Mouse (Mus musculus) granulocyte monocyte progenitor cell, adult 5-6 weeks (primary cell): ENCODE results near the gene Nid1. TPM values are rescaled to one million over a fixed set of nuclear protein-coding genes. Genes with fewer than 3 reads are reported as not detected.

ENCODE experiments used
- ATAC-seq: replicated peaks from 2 replicates; pipeline ENCODE4 v1.8.0; 2016; ENCODE audit warnings: mild to moderate bottlenecking, moderate TSS enrichment, inconsistent platforms; ENCODE audit not compliant: poor library complexity, severe bottlenecking
- total RNA-seq, 2 experiments: library from RNA; stranded (forward) in 1 of 2; stranded (reverse) in 1 of 2; fragments of 200-712, 200-1000 nt in 1 of 2; fragments of >200 nt in 1 of 2; fragmentation: Nextera tagmentation in 1 of 2; gene quantifications; 2 replicates each; pipeline ENCODE4 v1.2.3; 2014 to 2017

Gene Nid1
- total RNA-seq, 2 experiments from 2014 or later, result not detected

DNA sequence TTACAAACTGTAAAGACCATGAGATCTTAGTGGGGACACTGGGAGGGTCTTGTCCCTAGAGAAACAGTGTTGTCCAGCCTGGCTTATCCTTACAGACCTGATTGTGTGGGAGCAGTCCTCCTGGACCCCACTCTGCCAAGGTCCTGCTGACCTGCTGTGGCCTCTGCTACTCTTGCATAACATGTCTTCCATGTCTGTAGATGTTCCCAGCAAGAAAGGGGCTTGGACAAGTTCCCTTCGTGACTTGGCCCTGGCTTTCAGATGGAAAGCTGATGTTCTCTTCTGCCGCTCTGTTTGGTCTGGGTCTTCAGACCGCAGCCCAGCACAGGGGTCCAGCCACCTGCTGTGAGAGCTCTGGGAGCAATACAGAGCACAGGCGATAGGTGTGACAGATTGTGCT is 48.3 kb downstream of the Nid1 start:
- no peak for ATAC-seq

DNA sequence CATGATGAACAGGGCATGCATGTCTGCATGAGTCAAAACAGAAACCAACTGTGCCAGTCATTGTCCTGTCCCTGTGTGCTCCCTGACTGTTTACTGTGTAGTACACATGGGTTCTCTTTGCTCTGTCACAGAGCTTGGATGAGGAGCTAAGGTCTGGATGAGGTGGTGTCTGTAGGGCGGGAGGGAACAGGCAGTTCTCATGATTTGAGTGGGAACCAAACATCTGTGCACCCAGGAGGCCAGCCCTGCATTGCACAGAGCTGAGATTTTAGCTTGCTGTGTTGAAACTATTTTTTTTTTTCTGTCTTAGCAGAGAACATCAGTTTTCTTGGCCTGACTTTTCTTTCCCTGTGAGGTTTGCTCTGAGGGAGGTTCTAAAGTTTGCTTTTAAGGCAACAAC is 50.5 kb downstream of the Nid1 start:
- ATAC-seq, result no peak

DNA sequence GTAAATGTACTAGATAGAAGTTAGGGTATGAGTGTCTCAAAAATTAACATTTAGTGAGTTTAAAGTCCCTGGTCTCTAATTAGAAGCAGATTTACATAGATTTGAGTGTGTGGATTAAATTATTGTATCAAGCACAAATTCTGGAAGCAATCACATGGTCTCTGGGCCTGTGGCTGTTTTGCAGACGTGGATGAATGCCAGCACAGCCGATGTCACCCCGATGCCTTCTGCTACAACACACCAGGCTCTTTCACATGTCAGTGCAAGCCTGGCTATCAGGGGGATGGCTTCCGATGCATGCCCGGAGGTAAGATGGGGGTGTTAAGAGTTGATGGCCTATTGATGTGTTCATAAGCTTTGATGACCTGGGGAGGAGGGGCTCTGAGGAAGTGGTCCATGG is 52.5 kb downstream of the Nid1 start:
- ATAC-seq, result no peak

DNA sequence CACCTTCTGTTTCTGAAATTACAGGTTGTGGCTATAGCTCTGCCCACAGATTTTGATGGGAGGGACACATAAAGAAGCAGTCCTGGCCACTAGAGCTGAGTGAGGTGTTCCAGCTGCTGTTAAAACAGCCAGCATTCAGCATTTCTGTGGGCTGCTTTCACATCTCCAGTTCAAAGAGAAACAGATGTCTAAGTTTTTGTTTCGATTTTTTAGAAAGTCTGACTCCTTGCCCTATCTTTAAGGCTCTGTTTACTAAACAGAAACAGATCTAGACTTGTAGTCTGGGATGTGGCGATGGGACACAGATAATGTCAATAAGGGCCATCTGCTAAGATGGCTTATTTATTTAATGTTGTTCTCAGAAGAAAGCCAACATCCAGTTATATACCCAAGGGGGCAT is 54.8 kb downstream of the Nid1 start:
- ATAC-seq, result no peak

DNA sequence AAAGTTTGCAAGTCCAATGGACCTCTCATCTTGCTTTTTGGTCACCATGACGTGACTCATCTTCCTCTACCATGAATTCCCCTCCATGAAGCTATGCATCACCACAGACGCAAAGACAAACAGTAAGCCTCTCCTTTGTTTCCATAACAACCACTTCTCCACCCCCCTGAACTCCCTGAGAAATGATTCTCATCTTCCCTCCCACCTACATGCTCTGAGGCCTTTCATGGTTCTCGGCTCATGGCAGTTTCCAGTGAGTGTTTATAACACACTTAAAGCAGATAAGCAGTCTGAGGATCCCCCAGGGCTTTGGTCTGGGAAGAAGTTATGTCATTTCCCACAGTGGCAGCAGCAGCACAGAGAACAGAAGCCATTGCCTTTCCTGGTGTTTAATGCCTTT is 56.2 kb downstream of the Nid1 start:
- ATAC-seq, result no peak

DNA sequence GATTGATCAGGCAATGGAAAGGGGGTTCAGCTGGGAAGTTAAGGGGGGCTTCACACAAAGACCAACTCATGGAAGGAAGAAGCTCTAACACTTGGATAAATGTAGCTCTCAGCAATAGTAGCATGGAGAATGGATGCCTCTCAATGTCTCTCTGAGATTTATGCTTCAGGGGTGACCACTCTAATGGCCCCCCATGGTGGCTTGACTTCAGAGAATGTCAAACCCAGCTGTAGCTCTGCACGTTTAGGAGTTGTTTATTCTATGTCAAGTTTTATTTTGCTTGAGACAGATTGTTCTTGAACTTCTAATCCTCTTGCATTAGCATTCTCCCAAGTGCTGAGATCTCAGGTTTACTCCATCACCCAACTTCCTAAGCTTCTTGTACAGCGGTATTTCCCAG is 60.7 kb downstream of the Nid1 start:
- no peak for ATAC-seq

DNA sequence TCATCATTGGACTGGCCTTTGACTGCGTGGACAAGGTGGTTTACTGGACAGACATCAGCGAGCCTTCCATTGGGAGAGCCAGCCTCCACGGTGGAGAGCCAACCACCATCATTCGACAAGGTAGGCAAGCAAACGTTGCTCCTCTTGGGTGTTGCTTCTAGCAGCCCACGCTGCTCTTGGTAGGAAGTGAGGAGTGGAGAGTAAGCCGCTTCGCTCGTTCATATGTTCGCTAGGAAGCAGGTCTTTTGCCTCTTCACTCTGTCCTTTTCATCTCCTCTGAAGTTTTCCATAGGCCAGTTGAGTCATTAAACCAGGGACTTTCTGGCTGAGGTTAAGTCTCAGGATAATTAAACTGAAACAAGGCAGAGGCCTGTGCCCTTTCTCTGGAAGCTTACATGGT is 65.1 kb downstream of the Nid1 start:
- no peak for ATAC-seq

DNA sequence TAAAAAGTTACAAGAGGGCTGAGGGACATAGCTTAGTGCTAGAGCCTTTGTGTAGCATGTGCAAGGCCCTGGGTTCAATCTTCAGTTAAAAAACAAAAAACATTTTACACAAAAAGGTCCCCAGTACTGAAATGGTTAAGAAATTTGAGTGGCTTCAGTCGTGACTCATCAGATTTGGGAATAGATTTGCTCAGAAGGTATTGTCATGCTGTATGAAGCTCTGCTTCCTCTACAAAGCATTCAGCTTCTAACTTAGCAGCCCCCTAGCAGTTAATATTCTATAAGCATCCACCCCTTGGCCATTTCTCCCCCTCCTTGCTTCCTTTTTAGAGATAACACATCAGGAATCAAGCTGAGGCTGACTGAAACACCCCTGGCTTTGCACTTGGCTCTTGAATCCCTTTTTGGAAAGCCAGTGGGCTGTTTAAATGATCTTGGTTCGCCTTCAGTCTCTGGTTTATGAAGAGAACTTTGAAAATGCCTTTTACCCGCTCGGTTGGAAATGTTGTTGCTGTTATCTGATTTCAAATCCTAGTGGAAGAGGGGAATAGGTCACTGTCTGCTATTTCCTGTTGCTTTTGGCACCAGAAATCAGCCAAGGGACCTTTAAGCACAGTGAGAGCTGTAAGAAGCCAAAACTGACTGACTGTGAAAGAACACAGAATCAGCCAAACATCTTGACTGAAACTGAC is 66.5 kb downstream of the Nid1 start:
- ATAC-seq, result no peak

DNA sequence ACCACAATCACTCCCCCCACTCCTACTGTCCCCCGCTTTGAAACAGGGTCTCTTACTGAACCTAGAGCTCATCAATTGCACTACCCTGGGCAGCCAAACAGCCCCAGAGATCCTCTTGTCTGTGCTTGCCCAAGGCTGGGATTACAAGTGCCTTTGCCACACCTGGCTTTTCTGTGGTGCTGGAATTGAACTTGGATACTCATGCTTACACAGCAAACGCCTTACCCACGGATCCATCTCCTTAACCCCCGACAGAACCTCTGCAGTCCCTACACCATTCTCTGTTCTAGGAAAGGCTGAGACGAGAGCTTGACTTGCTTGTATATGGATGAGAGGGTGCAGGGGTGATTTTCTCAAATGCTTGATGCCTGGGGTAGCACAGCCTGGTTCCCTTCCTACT is 67.7 kb downstream of the Nid1 start:
- no peak for ATAC-seq

DNA sequence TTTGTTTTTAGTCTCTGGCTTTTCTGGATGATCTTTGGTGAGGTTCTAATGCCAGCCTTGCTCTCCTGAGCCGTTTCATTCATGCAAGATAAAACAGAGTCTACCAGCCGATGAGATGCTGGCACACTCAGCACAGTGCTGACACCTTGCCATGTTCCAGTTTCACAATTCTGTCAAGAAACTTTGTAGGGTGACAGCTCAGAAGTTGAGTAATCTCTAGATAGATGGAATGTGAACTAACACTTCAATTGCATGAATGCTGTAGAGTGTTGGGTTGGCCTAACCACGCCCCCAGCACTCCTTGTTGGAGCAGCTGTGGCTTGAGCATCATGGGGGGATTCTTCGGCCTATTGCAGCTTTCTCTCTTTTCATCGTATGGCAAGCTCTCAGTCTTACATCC is 69.2 kb downstream of the Nid1 start:
- no peak for ATAC-seq

DNA sequence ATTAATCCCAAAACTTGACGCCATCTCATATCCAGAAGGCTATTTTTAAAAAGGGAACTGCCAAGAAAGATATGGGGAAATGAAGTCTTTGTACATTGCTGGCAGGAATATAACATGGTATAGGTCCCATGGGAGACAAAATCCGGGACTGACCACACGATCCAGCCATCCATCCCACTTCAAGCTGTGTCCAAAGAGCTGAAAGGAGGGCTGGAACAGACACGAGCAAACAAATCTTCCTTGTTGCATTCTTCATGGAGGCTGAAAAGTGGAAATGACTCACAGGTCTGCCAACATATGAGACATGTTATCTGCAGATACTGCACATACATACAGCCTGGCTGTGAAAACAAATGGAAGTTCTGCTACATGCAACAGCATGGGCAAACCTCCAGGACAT is 77.5 kb downstream of the Nid1 start:
- no peak for ATAC-seq

DNA sequence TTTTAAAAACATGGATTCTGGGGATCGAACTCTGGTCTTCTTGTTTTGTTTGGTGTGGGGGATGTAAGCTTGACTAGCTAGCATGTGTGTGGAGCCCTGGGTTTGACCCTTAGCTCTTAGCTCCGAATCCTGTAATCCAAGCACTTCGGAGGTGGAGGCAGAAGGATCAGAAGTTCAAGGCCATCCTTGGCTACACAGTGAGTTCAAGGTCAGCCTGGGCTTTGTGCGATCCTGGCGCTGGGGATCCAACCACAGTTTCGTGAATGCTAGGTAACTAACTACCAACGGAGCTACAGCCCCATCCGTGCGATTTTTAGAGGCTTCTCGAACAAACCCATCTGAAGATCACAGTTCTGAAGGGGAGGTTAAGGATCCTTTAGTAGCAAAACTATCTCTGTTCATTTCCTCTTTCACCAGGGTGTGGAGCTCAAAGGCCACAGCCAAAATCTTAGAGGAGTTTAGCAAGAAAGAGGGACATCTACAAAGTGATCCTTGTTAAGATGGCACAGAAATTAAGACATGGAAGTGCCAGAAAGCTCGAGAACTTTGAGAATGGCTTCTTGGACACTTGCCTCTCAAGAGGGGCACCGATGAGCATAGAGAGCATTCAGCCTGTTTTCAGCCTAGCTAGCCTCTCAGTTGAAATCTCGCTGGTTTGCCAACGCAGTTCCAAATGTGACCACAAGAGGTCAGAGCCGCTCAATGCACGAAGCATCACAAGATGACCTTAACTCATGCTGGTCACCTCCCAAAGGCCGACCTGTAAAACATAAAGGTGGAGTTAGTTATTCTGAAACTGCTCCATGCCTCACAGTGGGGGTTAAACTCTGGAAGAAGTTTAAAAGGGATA is 79.2 kb downstream of the Nid1 start:
- ATAC-seq, result peak; percentile 76

DNA sequence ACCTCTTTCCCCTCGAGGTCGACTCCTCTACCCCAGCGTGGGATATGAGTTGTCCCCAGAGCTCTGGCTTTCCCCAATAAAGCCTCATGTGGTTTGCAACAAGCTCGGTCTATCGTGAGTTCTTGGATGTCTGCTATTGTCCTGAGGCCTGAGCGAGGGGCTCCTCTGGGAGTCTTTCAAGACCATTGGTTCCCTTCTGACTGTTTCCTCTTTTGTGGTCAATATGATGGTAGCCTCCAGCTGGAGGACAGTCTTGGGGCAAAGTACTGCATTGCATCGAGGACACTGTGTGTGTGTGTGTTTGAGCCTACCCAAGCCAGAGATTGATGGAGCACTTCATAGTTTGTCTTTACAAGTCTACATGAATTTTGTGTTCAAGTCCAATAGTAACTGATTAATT is 80.8 kb downstream of the Nid1 start:
- peak; percentile 80 for ATAC-seq

DNA sequence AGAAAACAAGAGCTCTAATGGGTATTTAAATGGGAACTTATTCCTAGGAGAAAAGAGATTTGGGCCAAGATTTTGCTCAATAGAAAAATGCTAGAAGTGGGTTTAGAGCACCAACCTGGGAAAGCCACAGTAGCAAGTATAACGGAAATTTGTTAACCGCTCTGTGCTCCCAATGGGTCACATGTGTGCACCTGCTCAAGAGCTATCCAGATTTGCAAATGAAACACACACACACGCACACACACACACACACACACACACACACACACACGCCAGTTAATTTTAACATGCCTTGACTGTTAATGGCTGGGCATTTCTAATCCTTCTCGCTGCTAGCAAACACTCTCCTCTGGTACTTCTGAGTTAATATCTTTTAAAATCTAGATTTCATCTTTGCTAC is 83.1 kb downstream of the Nid1 start:
- no peak for ATAC-seq

DNA sequence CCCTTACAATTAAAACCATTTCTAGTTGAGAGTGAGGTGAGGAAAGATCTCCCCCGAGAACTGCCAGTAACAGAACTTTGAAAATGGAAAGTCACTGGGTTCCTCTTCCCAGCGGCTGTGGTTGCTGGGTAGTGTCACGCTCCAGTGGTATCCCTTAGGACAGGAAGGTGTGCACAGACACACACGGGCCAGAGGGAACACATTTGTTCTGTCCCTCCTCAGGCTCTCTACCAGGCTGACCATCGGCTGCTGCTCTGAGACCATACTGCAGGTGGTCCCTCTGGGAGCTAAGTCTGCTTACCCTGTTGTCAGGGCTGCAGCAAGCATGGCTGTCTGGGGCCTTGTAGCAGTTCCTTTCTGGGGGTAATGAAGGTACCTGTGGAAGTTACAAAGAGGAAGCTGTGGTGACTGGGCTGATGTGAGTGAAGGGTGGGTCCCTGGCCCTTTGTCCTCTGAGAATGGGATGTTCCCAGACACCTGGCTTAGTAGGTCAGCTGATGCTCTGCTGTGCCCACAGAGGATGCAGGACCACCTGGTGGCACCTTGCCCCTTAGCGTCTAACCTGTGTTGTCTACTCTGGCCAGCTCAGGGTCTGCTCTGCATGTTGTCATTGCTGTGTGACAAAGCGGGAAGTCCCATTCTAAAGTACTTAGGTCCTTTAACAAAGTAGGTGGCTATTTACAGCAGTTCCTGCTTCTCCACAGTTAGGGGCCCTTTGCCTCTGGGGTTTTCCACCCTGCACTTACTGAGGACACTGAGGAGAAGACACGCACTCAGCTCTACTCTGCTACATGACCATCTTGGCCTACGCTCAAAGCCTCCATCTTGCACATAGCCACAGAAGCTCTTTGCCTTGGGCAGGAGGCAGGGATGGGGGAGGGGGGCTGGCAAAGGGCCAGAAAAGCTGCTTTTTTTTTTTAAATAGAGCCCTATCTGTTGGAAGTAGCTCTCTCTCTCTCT is 86.6 kb downstream of the Nid1 start:
- peak; percentile 57 for ATAC-seq

DNA sequence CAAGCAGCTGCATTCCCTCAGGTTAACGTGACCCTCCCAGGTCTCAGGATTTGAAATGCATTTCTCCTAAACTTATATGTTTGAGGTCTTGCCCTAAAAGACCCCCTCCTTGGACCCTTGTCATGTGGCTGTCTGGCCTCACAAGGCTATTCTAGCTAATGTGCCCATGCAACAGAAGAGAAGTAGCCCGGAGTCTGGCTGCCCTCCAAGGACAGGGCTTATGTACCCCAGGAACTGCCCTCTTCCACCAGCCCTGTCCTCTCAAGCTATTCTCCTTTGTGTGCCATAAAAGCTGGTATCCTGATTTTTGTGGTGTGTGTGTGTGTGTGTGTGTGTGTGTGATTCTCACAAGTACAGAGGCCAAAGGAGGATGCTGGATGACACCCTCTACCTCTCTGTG is 87.9 kb downstream of the Nid1 start:
- ATAC-seq, result no peak

DNA sequence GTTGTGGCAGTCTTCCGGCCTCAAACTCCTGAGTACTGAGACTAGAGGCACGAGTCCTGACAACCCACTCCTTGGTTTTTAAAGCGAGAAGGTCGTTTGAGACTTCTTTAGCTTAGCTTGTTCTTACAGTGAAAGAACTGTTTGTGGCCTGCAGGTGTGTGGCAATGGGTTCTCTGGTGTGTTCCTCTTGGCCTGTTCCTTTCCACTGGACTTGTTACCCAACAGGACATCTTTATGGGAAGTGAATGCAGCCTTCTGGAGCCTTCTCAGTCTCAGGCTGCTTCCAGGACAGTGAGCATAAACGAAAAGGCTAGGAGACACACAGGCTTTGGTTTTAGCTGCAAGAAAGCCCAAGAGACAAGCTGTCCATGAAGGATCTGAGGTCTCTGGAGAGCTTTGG is 88.5 kb downstream of the Nid1 start:
- peak; percentile 58 for ATAC-seq

DNA sequence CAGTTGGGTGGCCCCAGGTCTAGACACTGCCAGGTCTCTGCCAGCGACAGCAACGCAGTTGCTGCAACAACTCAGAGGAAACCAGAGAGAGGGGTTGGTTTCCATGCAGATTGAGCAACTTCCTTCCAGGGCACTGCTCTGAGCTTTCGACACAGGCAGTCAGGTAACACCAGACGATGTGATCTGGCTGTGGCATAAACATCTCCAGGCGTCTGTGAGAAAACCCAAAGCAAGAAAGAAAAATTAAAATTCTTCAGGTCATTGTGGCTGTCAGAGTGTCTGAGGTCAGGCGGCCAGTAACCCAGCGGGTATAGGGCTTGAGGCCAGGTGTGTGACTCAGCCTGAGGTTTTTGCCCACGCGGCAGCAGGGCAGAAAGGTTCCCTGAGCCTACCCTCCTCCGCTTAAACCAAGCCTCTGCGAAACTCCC is 91.8 kb downstream of the Nid1 start:
- ATAC-seq, result peak; percentile 70

DNA sequence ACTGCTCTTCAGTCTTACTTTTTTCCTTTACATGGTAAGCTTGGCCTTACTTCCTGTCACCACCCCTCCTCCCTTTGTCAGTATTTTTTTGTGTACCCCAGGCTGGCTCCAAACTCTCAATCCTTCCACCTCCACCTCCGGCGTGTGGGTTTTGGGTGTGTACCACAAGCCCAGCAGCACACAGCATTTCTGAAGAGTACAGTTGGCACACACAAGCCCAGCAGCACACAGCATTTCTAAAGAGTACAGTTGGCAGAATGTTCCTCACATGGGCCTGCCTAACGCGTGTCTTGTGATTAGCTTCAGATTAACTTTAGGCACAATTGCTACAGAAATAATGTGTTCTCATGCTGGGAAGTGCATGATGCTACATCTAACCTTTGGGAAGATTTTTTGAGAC is 93.6 kb downstream of the Nid1 start:
- ATAC-seq, result no peak

DNA sequence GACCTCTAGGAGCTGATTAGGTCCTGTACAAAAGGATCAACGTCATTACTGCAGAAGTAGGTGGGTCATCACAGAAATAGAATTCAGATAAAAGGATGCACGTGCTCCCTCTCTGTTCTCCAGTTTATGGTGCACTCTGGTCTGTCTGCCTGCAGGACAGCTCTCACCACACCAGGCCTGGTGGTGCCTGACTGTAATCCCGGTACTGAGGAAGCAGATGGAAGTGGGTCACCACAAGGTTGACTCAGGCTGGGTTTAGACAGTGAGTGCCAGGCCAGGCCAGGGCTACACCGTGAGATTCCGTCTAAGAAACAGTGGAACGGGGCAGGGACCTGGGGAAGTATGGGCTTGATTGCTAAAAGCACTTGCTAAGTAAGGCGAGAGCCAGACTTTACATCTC is 94.6 kb downstream of the Nid1 start:
- peak; percentile 52 for ATAC-seq

DNA sequence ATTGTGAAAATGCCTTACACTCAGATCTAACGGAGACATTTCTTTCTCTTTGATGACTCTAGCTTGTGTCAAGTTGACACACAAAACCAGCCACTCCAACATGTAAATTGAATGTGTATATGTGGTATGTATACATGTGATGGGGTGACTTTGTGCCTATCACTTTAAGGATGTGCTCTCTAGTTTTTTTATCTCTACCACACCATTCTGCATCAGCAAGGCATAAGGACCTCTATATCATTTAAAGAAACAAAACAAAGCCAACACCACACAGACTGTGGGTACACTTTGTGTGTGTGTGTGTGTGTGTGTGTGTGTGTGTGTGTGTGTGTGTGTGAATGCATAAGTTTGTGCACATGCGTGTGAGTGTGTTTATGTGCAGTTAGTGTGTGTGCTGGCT is 99.2 kb downstream of the Nid1 start:
- no peak for ATAC-seq
